Mouse (Mus musculus) MEL (cell line): ENCODE data around the gene Tspan14. TPM values are rescaled to one million over a fixed set of nuclear protein-coding genes. Genes with fewer than 3 reads are reported as not detected.

Experiments
- DNase-seq: peaks from one replicate; pipeline ENCODE4 v3.0.0; 2011; ENCODE audit warnings: low read depth, low spot score
- H3K27ac ChIP-seq: 2 replicates; pipeline ENCODE4 v1.5.1; 2012; ENCODE audit warnings: low read depth, mild to moderate bottlenecking, control low read depth, low read length, moderate library complexity; ENCODE audit not compliant: control insufficient read depth
- H3K27me3 ChIP-seq, 2 experiments: fragments of 150-350 bp in 1 of 2; sonication (generic) in 1 of 2; 2 replicates each; pipeline ENCODE4 v1.6.1; 2012; ENCODE audit warnings: low read length in 2 of 2, mild to moderate bottlenecking in 2 of 2, improper control_type of control experiment in 1 of 2, moderate library complexity in 1 of 2; ENCODE audit not compliant: insufficient read depth in 2 of 2, control insufficient read depth in 1 of 2
- H3K36me3 ChIP-seq, 2 experiments: 2 replicates each; pipeline ENCODE4 v1.6.1; 2012 to 2014; ENCODE audit warnings: low read length in 2 of 2, improper control_type of control experiment in 1 of 2, inconsistent platforms in 1 of 2, mild to moderate bottlenecking in 1 of 2; ENCODE audit not compliant: insufficient read depth in 2 of 2, control insufficient read depth in 1 of 2
- H3K4me1 ChIP-seq, 2 experiments: fragments of 150-350 bp in 1 of 2; sonication (generic) in 1 of 2; 2 replicates each; pipeline ENCODE4 v1.6.1; 2012; ENCODE audit warnings: low read length in 2 of 2, improper control_type of control experiment in 1 of 2, mild to moderate bottlenecking in 1 of 2; ENCODE audit not compliant: insufficient read depth in 2 of 2, control insufficient read depth in 1 of 2
- H3K4me3 ChIP-seq, 2 experiments: fragments of 150-350 bp in 1 of 2; sonication (generic) in 1 of 2; 2 replicates each; pipeline ENCODE4 v1.5.1; 2012; ENCODE audit warnings: low read depth in 2 of 2, low read length in 2 of 2, mild to moderate bottlenecking in 2 of 2, moderate library complexity in 2 of 2, control low read depth in 1 of 2, improper control_type of control experiment in 1 of 2; ENCODE audit not compliant: control insufficient read depth in 1 of 2, insufficient read depth in 1 of 2
- H3K79me2 ChIP-seq: 2 replicates; pipeline ENCODE4 v1.6.1; 2012; ENCODE audit warnings: mild to moderate bottlenecking, low read length, moderate library complexity; ENCODE audit not compliant: control insufficient read depth, poor library complexity, insufficient read depth
- H3K9ac ChIP-seq: 2 replicates; pipeline ENCODE4 v1.6.1; 2012; ENCODE audit warnings: low read depth, mild to moderate bottlenecking, control low read depth, low read length, moderate library complexity; ENCODE audit not compliant: control insufficient read depth, poor library complexity, severe bottlenecking
- H3K9me3 ChIP-seq: fragments of 150-350 bp; sonication (generic); replicated peaks from 2 replicates; pipeline ENCODE4 v1.6.1; 2012; ENCODE audit warnings: mild to moderate bottlenecking, low read length, improper control_type of control experiment, moderate library complexity; ENCODE audit not compliant: insufficient read depth
- BHLHE40 ChIP-seq: IDR thresholded peaks from 2 replicates; pipeline ENCODE4 v1.6.1; 2012; ENCODE audit warnings: low read depth, mild to moderate bottlenecking, inconsistent platforms, low read length, improper control_type of control experiment, borderline replicate concordance
- CHD1 ChIP-seq: IDR thresholded peaks from 2 replicates; pipeline ENCODE4 v1.6.1; 2012; ENCODE audit warnings: low read depth, mild to moderate bottlenecking, inconsistent platforms, low read length, improper control_type of control experiment
- EP300 ChIP-seq, 2 experiments: IDR thresholded peaks; 2 replicates each; pipeline ENCODE4 v1.6.1; 2011; ENCODE audit warnings: improper control_type of control experiment in 2 of 2, low read length in 2 of 2, low read depth in 1 of 2, mild to moderate bottlenecking in 1 of 2
- ETS1 ChIP-seq: IDR thresholded peaks from 2 replicates; pipeline ENCODE4 v1.6.1; 2012; ENCODE audit warnings: low read depth, mild to moderate bottlenecking, inconsistent platforms, low read length, improper control_type of control experiment, moderate library complexity
- GATA1 ChIP-seq: IDR thresholded peaks from 2 replicates; pipeline ENCODE4 v1.6.1; 2011; ENCODE audit warnings: low read depth, low read length, improper control_type of control experiment
- HCFC1 ChIP-seq: IDR thresholded peaks from 2 replicates; pipeline ENCODE4 v1.6.1; 2012; ENCODE audit warnings: low read depth, mild to moderate bottlenecking, inconsistent platforms, low read length, improper control_type of control experiment, moderate library complexity
- JUND ChIP-seq: IDR thresholded peaks from 2 replicates; pipeline ENCODE4 v1.6.1; 2011; ENCODE audit warnings: low read depth, mild to moderate bottlenecking, improper control_type of control experiment, low read length
- KAT2A ChIP-seq: conservative IDR thresholded peaks from 2 replicates; pipeline ENCODE4 v1.6.1; 2012; ENCODE audit warnings: low read depth, low read length, improper control_type of control experiment, inconsistent platforms
- MAZ ChIP-seq: IDR thresholded peaks from 2 replicates; pipeline ENCODE4 v1.6.1; 2012; ENCODE audit warnings: low read depth, mild to moderate bottlenecking, inconsistent platforms, low read length, improper control_type of control experiment
- MEF2A ChIP-seq: IDR thresholded peaks from 2 replicates; pipeline ENCODE4 v1.6.1; 2014; ENCODE audit warnings: low read depth, mild to moderate bottlenecking, inconsistent platforms, low read length, improper control_type of control experiment; ENCODE audit not compliant: poor library complexity, insufficient replicate concordance, severe bottlenecking; ENCODE audit errors: extremely low read depth
- MYB ChIP-seq: IDR thresholded peaks from 2 replicates; pipeline ENCODE4 v1.6.1; 2011; ENCODE audit warnings: mild to moderate bottlenecking, low read depth, low read length, improper control_type of control experiment
- NELFE ChIP-seq: IDR thresholded peaks from 2 replicates; pipeline ENCODE4 v1.6.1; 2011; ENCODE audit warnings: low read depth, low read length, improper control_type of control experiment
- NRF1 ChIP-seq: IDR thresholded peaks from 2 replicates; pipeline ENCODE4 v1.6.1; 2014; ENCODE audit warnings: low read depth, mild to moderate bottlenecking, inconsistent platforms, low read length, improper control_type of control experiment, moderate library complexity; ENCODE audit not compliant: poor library complexity, insufficient read depth, severe bottlenecking
- POLR2A ChIP-seq, 2 experiments: IDR thresholded peaks; 2 replicates each; pipeline ENCODE4 v1.6.1; 2011 to 2012; ENCODE audit warnings: low read length in 2 of 2, mild to moderate bottlenecking in 2 of 2, control low read depth in 1 of 2, improper control_type of control experiment in 1 of 2, low read depth in 1 of 2, moderate library complexity in 1 of 2; ENCODE audit not compliant: control insufficient read depth in 1 of 2, insufficient read depth in 1 of 2, poor library complexity in 1 of 2
- RAD21 ChIP-seq: IDR thresholded peaks from 2 replicates; pipeline ENCODE4 v1.6.1; 2011; ENCODE audit warnings: mild to moderate bottlenecking, low read depth, low read length, improper control_type of control experiment
- RCOR1 ChIP-seq: IDR thresholded peaks from 2 replicates; pipeline ENCODE4 v1.6.1; 2012; ENCODE audit warnings: low read depth, mild to moderate bottlenecking, inconsistent platforms, low read length, improper control_type of control experiment
- SMC3 ChIP-seq: IDR thresholded peaks from 2 replicates; pipeline ENCODE4 v1.6.1; 2011; ENCODE audit warnings: low read depth, low read length, improper control_type of control experiment
- TAL1 ChIP-seq: IDR thresholded peaks from 2 replicates; pipeline ENCODE4 v1.6.1; 2012; ENCODE audit warnings: mild to moderate bottlenecking, inconsistent platforms, low read length, moderate library complexity, mixed read lengths
- TBP ChIP-seq: IDR thresholded peaks from 2 replicates; pipeline ENCODE4 v1.8.0; 2011; ENCODE audit warnings: low read depth, low read length, improper control_type of control experiment
- TCF12 ChIP-seq: IDR thresholded peaks from 2 replicates; pipeline ENCODE4 v1.6.1; 2014; ENCODE audit warnings: low read depth, mild to moderate bottlenecking, inconsistent platforms, low read length, improper control_type of control experiment, moderate library complexity
- UBTF ChIP-seq: IDR thresholded peaks from 2 replicates; pipeline ENCODE4 v1.6.1; 2012; ENCODE audit warnings: low read depth, mild to moderate bottlenecking, inconsistent platforms, low read length, improper control_type of control experiment, moderate library complexity, borderline replicate concordance; ENCODE audit not compliant: insufficient read depth
- USF1 ChIP-seq: IDR thresholded peaks from 2 replicates; pipeline ENCODE4 v1.6.1; 2014; ENCODE audit warnings: low read depth, mild to moderate bottlenecking, inconsistent platforms, low read length, improper control_type of control experiment, moderate library complexity
- USF2 ChIP-seq, 2 experiments: IDR thresholded peaks; 2 replicates each; pipeline ENCODE4 v1.6.1; 2011 to 2012; ENCODE audit warnings: improper control_type of control experiment in 2 of 2, low read length in 2 of 2, borderline replicate concordance in 1 of 2, inconsistent platforms in 1 of 2, low read depth in 1 of 2, mild to moderate bottlenecking in 1 of 2; ENCODE audit not compliant: insufficient read depth in 1 of 2
- ZC3H11A ChIP-seq: IDR thresholded peaks from 2 replicates; pipeline ENCODE4 v1.6.1; 2012; ENCODE audit warnings: low read depth, mild to moderate bottlenecking, inconsistent platforms, low read length, improper control_type of control experiment
- ZKSCAN1 ChIP-seq: IDR thresholded peaks from 2 replicates; pipeline ENCODE4 v1.6.1; 2012; ENCODE audit warnings: low read depth, mild to moderate bottlenecking, inconsistent platforms, low read length, improper control_type of control experiment, moderate library complexity
- ZNF384 ChIP-seq: IDR thresholded peaks from 2 replicates; pipeline ENCODE4 v1.6.1; 2012; ENCODE audit warnings: low read depth, mild to moderate bottlenecking, inconsistent platforms, low read length, improper control_type of control experiment
- polyA plus RNA-seq, 2 experiments: library from polyadenylated mRNA; stranded (reverse) in 1 of 2; unstranded in 1 of 2; fragments of >175 nt in 1 of 2; fragments of >200 nt in 1 of 2; gene quantifications; 2 replicates each; pipeline versions ENCODE4 v1.2.1 to v1.2.4; 2012; ENCODE audit warnings: low replicate concordance in 2 of 2, low read depth in 1 of 2; ENCODE audit not compliant: insufficient read length in 2 of 2, insufficient read depth in 1 of 2, missing spikeins in 1 of 2
- total RNA-seq: library from RNA; depleted of rRNA; stranded (reverse); fragments of 300-350 nt; gene quantifications from 2 replicates; pipeline ENCODE4 v1.2.3, GENCODE M21; 2012

Tspan14 gene
- total and polyA plus RNA-seq, 3 experiments = 24.8 to 29.9 TPM; not detected in 1

DNA sequence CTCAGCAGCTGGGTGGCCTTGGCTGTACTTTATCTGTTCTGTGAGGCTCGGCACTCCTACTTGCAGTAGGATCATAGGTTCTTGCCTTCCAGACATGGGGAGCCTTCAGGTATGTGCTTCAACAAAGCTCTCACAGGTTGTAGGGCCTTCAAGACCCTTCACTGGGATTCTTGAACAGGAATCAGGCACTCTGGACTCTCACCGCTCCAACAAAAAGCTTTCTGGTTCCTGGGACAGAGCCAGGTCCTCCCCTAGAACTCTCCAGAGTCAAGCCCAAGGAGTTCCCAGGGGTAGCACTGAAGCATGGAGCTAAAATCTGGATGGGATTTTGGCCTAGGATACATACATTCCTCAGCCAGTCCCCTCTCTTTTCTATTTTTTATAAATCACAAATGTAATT is 77.4 kb downstream of the Tspan14 start:
- H3K79me2 ChIP-seq = no peaks in the 10 kb centered on the region
- no peak overlapping the region for H3K27ac ChIP-seq
- DNase-seq = no peak
- H3K9ac ChIP-seq = no peak overlapping the region
- no peaks in the 10 kb centered on the region for H3K27me3 ChIP-seq
- TF ChIP-seq UBTF = no peak
- no peak for TF ChIP-seq ZKSCAN1
- TF ChIP-seq NRF1 = no peak
- TF ChIP-seq ZC3H11A = no peak
- TF ChIP-seq TBP = no peak
- TF ChIP-seq EP300 (IDR thresholded peaks at IDR 0.05; ENCODE audit: low read depth in 1 of 2, low read length in 2 of 2) = no peak
- TF ChIP-seq GATA1 = no peak
- TF ChIP-seq MAZ = no peak
- TF ChIP-seq SMC3 = no peak
- TF ChIP-seq MYB = no peak
- TF ChIP-seq BHLHE40 = no peak
- no peak for TF ChIP-seq JUND
- TF ChIP-seq TAL1 = no peak
- no peak for TF ChIP-seq KAT2A
- TF ChIP-seq CHD1 = no peak
- no peak for TF ChIP-seq RCOR1
- TF ChIP-seq POLR2A (IDR thresholded peaks at IDR 0.05; ENCODE audit: control insufficient read depth in 1 of 2, insufficient read depth in 1 of 2, low read depth in 1 of 2, low read length in 2 of 2, poor library complexity in 1 of 2) = no peak
- TF ChIP-seq ZNF384 = no peak
- TF ChIP-seq RAD21 = no peak
- no peak for TF ChIP-seq USF2 (IDR thresholded peaks at IDR 0.05; ENCODE audit: borderline replicate concordance in 1 of 2, insufficient read depth in 1 of 2, low read depth in 1 of 2, low read length in 2 of 2)
- H3K4me1 ChIP-seq = peaks cover 6 to 7% of the 10 kb centered on the region in 2 experiments
- H3K9me3 ChIP-seq = no peaks in the 10 kb centered on the region
- peaks cover 0 to 12% of the 10 kb centered on the region in 2 experiments; a peak in 2 of 4 replicates for H3K36me3 ChIP-seq
- H3K4me3 ChIP-seq = no peak overlapping the region

GRCm38 (mm10) chr14:40886428-40887202 is 80.0 kb downstream of the Tspan14 start:
- H3K4me3 ChIP-seq = no peak overlapping the region
- H3K9me3 ChIP-seq = no peaks in the 10 kb centered on the region
- DNase-seq = peak; percentile 46
- peaks cover 0 to 12% of the 10 kb centered on the region in 2 experiments; a peak in 2 of 4 replicates for H3K36me3 ChIP-seq
- H3K4me1 ChIP-seq = peaks cover 6 to 7% of the 10 kb centered on the region in 2 experiments
- no peak overlapping the region for H3K9ac ChIP-seq
- no peaks in the 10 kb centered on the region for H3K79me2 ChIP-seq
- H3K27me3 ChIP-seq = no peaks in the 10 kb centered on the region
- peak; percentile 48 for TF ChIP-seq ETS1
- no peak for TF ChIP-seq USF2 (IDR thresholded peaks at IDR 0.05; ENCODE audit: borderline replicate concordance in 1 of 2, insufficient read depth in 1 of 2, low read depth in 1 of 2, low read length in 2 of 2)
- no peak for TF ChIP-seq NRF1
- no peak for TF ChIP-seq HCFC1
- TF ChIP-seq BHLHE40 = no peak
- TF ChIP-seq ZC3H11A = no peak
- TF ChIP-seq TAL1 = peak; percentile 81
- TF ChIP-seq ZNF384 = no peak
- TF ChIP-seq MEF2A = no peak
- TF ChIP-seq NELFE = no peak
- TF ChIP-seq RCOR1 = no peak
- TF ChIP-seq TCF12 = peak; percentile 63; the same call in 1 of the 2 replicates
- TF ChIP-seq EP300 (IDR thresholded peaks at IDR 0.05; ENCODE audit: low read depth in 1 of 2, low read length in 2 of 2) = peak; percentile 52 to 68
- peak; percentile 42; the same call in 1 of the 2 replicates for TF ChIP-seq GATA1
- no peak for TF ChIP-seq CHD1
- TF ChIP-seq TBP = no peak
- TF ChIP-seq USF1 = no peak
- no peak overlapping the region for H3K27ac ChIP-seq
